Mouse (Mus musculus): ENCODE results near the gene Bhlhe41.
A peak's percentile ranks its signal among the peaks of the same experiment; 100 is the strongest.

Bhlhe41 gene

GRCm38 (mm10) chr6:145845611-145846010, 19.7 kb downstream of the Bhlhe41 start:
- DNase-seq (ENCODE audit: low spot score), result no peak

GRCm38 (mm10) chr6:145835359-145835758, 30.0 kb downstream of the Bhlhe41 start:
- no peak for DNase-seq (ENCODE audit: low spot score)

DNA sequence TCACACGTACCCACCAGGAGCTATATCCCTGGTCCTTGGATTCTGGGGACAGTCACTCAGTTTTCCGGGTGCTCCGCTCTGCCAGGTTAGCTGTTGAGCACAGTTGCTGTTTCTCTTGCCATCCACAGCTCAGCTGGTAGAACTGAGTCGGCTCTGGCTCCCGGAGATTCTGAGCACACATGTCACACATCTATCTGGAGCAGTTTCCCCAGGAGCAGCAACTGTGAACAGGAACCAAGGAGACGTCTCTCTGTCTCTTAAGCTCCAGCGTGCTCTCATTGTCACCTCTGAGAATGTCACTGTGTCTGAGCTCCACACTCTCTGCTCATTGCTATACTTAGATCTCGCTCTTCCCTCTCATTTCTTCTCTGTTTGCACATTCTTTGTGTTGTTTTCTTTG, 32.4 kb downstream of the Bhlhe41 start:
- DNase-seq (ENCODE audit: low spot score), result no peak

GRCm38 (mm10) chr6:145830617-145831016, 34.7 kb downstream of the Bhlhe41 start:
- no peak for DNase-seq (ENCODE audit: low spot score)

GRCm38 (mm10) chr6:145830117-145830516, 35.2 kb downstream of the Bhlhe41 start:
- DNase-seq (ENCODE audit: low spot score), result peak; percentile 77

DNA sequence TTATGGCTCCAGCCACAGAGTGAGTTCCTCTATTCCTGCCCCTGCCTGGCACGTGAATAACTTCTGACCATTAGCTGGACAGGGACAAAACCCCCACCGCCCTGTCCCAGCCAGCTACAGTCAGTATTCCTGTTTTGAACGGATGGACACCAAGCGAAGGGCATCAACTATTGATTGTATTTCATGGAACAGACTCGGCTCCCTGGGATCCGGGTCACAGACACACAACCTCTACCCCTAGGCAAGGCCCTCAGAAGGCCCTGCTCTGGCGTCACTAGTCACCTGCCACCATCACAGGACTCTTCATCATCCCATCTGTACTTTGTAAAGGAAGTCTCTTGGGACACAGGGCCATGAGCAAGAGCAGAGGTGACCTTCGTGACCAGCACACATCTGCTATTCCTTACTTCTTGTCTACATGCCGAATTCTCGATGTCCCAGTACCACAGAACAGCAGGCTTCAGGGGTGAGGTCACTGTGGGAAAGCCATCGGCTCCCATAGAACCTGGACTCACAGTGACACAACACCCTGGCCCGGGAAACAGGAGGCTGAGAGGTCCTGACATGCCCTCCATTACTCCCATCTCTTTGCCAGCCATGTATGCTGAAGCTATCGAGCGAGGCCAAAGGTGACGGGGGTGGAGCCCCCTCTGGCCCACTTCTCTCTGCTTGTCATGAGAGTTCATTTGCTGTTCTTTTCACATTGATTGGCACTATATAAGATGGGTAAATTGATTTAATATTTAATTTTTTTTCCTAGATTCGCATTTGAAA, 36.1 kb downstream of the Bhlhe41 start:
- no peak for DNase-seq (ENCODE audit: low spot score)

GRCm38 (mm10) chr6:145826305-145826704, 39.1 kb downstream of the Bhlhe41 start:
- no peak for DNase-seq (ENCODE audit: low spot score)

DNA sequence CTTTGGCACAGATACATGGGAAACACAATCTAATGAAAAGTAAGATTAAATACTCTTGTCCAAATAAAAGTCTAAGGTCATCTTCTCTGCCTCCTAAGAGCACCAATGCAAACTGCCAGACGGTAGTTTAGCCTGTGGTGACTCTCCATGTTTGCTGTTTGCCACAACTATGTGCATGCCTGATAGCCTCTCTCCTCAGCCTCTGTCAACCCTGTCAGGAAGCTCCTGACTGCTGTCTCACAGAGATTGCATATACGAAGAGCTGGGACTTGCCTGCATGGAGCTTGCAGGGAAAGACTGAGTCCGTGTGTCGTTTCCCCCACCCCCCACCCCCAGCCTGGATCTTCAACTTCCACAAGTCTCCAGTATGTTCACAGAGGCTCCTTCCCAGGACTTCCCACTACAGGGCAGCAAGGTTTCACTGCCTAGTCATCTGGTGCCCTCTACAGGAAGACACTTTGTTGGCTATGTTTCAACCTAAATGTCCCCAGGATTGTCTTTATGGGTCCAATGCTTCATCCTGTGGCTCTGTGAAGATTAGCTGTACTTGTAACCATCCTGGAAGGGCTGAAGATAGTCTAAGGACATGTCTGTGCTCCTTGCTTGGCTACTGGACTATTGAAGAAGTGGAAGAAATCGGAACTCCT, 41.6 kb downstream of the Bhlhe41 start:
- DNase-seq (ENCODE audit: low spot score), result no peak

- DNase-seq (ENCODE audit: low spot score), result no peak
These were observed 42.3 kb downstream of the Bhlhe41 start for GRCm38 (mm10) chr6:145823103-145823502.

DNA sequence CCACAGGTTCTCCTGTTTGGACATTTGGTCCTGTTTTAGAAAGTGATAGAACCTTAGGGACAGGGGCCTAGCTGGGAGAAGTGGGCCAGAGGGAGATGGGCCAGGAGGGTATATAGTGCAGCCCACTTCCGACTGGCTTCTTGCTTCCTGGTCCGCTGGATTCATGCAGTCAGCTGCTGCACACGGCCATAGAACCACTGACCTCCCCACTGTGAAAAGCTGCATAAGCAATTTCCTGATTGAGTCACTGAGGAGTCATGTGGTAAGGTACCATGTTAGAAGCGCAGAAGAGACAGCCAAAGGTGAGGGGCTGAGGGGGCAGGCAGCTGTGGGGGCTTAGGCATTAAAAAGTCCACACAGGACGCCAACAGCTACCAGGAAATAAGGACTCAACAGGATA, 43.1 kb downstream of the Bhlhe41 start:
- DNase-seq (ENCODE audit: low spot score), result no peak

DNA sequence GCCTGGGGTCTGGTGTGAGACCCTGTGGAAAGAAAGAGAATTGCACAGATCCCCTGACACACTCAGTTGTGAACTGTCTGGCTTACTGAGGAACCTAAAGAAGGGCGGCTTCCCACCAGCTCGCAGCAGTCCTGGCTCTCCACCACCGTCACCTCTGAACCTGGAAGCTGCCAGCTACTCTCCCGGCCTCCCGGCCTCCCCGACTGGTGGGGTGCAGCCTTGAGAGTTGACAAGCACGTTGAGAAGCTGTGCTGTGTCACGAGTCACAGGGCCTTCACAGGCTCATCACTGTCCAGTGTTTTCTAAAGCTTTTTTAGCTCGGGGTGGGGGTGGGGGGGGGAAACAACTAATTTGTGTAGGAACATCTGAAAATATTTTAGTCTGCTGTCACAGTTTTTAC, 46.2 kb downstream of the Bhlhe41 start:
- no peak for DNase-seq (ENCODE audit: low spot score)

DNA sequence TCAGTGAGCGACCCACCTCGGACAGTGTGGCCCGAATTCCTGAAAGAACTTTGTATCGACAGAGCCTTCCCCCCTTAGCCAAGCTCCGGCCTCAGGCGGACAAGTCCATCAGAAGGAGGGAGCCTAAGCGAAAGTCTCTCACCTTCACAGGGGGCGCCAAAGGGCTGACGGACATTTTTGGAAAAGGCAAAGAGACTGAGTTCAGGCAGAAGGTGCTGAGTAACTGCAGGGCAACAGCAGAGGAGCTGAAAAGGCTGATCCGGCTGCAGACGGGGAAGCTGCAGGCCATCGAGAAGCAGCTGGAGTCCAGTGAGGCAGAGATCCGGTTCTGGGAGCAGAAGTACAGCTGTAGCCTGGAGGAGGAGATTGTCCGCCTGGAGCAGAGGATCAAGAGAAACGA, 50.2 kb downstream of the Bhlhe41 start:
- DNase-seq (ENCODE audit: low spot score), result peak; percentile 63

- no peak for DNase-seq (ENCODE audit: low spot score)
These were observed 54.2 kb downstream of the Bhlhe41 start for GRCm38 (mm10) chr6:145811174-145811573.

DNA sequence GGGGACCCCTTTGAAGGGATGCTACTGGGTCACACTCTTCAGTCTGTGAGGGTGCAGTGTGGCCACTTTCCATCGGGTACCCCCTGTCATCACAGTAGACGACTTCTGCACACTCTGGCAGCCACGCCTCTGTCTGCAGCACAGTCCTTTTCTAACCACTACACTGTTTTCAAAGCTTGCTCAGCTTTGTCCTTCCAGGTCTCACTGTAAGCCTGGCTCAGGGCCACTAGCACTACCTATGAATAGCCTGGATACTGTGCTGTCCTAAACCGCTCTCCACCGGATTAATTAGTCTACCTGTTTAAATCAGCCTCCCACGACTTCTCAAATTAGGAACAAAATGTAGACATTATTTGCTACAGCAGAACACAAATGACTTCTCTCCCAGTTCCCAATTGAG, 55.3 kb downstream of the Bhlhe41 start:
- DNase-seq (ENCODE audit: low spot score), result no peak

- DNase-seq (ENCODE audit: low spot score), result no peak
These were observed 55.8 kb downstream of the Bhlhe41 start for GRCm38 (mm10) chr6:145809566-145809965.
